Comparison of ENCODE assay signal across 18 mouse cellular contexts in the genomic region with DNA sequence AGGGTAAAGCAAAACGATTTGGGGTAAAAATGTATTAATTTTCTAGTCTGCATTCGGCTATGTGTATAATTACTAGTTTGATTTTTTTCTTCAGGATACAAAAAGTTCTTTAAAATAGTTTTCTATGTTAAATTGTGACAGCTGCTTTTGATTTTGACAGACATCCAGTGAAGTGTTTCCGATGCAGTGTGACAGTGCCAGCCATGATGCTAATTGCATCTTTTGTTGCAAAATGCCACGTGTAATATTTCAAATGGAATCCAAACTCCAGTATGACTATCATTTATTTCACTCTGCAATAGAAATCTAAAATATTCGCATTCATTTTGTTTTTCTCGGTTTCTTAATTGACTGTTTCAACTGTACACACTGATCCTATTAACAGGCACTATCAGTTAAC.
"Had no signal": no experiment of that assay in that cellular context is flagged by ENCODE, and none has a peak within 500 bp of the region (broad histone marks: within the 10 kb centered on the region; RNA-seq: fewer than 3 reads in every experiment).

No protein-coding gene starts in this region.

- H3K27me3 ChIP-seq: midbrain, embryonic 12.5 days; neural tube, embryonic 13.5 days; neural tube, embryonic 15.5 days had no signal

- H3K9me3 ChIP-seq: midbrain, embryonic 10.5 days; midbrain, embryonic 12.5 days; neural tube, embryonic 13.5 days; neural tube, embryonic 15.5 days had no signal

- H3K4me2 ChIP-seq: lung, embryonic 14.5 days; midbrain, embryonic 12.5 days; neural tube, embryonic 13.5 days; neural tube, embryonic 15.5 days had no signal

- H3K27ac ChIP-seq: midbrain, embryonic 10.5 days; midbrain, embryonic 12.5 days; neural tube, embryonic 13.5 days; neural tube, embryonic 15.5 days had no signal

- H3K4me3 ChIP-seq: midbrain, embryonic 10.5 days; midbrain, embryonic 12.5 days; myocyte; neural tube, embryonic 13.5 days; neural tube, embryonic 15.5 days had no signal

- H3K36me3 ChIP-seq: midbrain, embryonic 10.5 days; midbrain, embryonic 12.5 days; neural tube, embryonic 13.5 days; neural tube, embryonic 15.5 days had no signal

- H3K4me1 ChIP-seq: midbrain, embryonic 10.5 days; midbrain, embryonic 12.5 days; neural tube, embryonic 13.5 days; neural tube, embryonic 15.5 days had no signal

- H3K9ac ChIP-seq: lung, embryonic 14.5 days; midbrain, embryonic 12.5 days; neural tube, embryonic 13.5 days; neural tube, embryonic 15.5 days had no signal

- ATAC-seq: midbrain, embryonic 16.5 days had no signal

- DNase-seq: lung, embryonic 14.5 days; lung, postnatal 10 days; lung, postnatal 4 days; midbrain, embryonic 14.5 days; retina, postnatal 1 day; right cerebral cortex, adult 18-20 months; right cerebral cortex, postnatal 25 days; right cerebral cortex, postnatal 4 days; spleen, adult 18-20 months; thymus, adult 18-20 months; thymus, postnatal 14 days; thymus, postnatal 36 days had no signal
